Mouse (Mus musculus) limb, embryonic 11.5 days (tissue): ENCODE results near the gene Dusp12. TPM values are rescaled to one million over a fixed set of nuclear protein-coding genes. Genes with fewer than 3 reads are reported as not detected.

Experiments used
- ATAC-seq: fragments of 200-750 bp; cut with Nextera tagmentation; 2 replicates; pipeline ENCODE4 v1.8.0; 2017; ENCODE audit warnings: low read depth; ENCODE audit not compliant: insufficient number of reproducible peaks, low FRiP score, low TSS enrichment
- DNase-seq: peaks from one replicate; pipeline ENCODE4 v3.0.0-alpha.2; 2015; ENCODE audit warnings: low spot score
- H3K27ac ChIP-seq: fragments of 300-500 bp; sonication (generic); replicated peaks from 2 replicates; pipeline ENCODE4 v1.5.1; 2014; ENCODE audit warnings: low read depth, mild to moderate bottlenecking, low read length
- H3K27me3 ChIP-seq: fragments of 300-500 bp; sonication (generic); 2 replicates; pipeline ENCODE4 v1.6.1; 2014; ENCODE audit warnings: mild to moderate bottlenecking, low read length, mixed read lengths; ENCODE audit not compliant: control insufficient read depth, insufficient read depth
- H3K36me3 ChIP-seq: fragments of 300-500 bp; sonication (generic); 2 replicates; pipeline ENCODE4 v1.6.1; 2014; ENCODE audit warnings: mild to moderate bottlenecking, low read length, moderate library complexity, mixed read lengths; ENCODE audit not compliant: control insufficient read depth, insufficient read depth
- H3K4me1 ChIP-seq: fragments of 300-500 bp; sonication (generic); 2 replicates; pipeline ENCODE4 v1.6.1; 2014; ENCODE audit warnings: low read length, mixed read lengths; ENCODE audit not compliant: control insufficient read depth, insufficient read depth
- H3K4me2 ChIP-seq: fragments of 300-500 bp; sonication (generic); 2 replicates; pipeline ENCODE4 v1.6.1; 2014; ENCODE audit warnings: low read depth, mild to moderate bottlenecking, moderate library complexity; ENCODE audit not compliant: severe bottlenecking
- H3K4me3 ChIP-seq: fragments of 300-500 bp; sonication (generic); 2 replicates; pipeline ENCODE4 v1.5.1; 2014; ENCODE audit warnings: low read depth, low read length
- H3K9ac ChIP-seq: fragments of 300-500 bp; sonication (generic); 2 replicates; pipeline ENCODE4 v1.6.1; 2014; ENCODE audit warnings: mild to moderate bottlenecking, low read length
- H3K9me3 ChIP-seq: fragments of 300-500 bp; sonication (generic); 2 replicates; pipeline ENCODE4 v1.6.1; 2016; ENCODE audit warnings: low read length; ENCODE audit not compliant: control insufficient read depth
- WGBS: fragments of 180-500 bp; shearing (Covaris S2); extraction: QIAGEN DNeasy Blood & Tissue Kit; methylation state at CpG from one replicate; pipeline ENCODE4 v1.1.7; 2014; 5-methylcytosine and 5-hydroxymethylcytosine counted together
- polyA plus RNA-seq: library from polyadenylated mRNA; unstranded; fragments of >200 nt; fragmentation: Nextera tagmentation; extraction: Ambion mirVana; gene quantifications from 2 replicates; pipeline ENCODE4 v1.2.1, GENCODE M21; 2014

Gene Dusp12
- polyA plus RNA-seq, 1 experiment from 2014 or later, result 40.8 TPM

DNA sequence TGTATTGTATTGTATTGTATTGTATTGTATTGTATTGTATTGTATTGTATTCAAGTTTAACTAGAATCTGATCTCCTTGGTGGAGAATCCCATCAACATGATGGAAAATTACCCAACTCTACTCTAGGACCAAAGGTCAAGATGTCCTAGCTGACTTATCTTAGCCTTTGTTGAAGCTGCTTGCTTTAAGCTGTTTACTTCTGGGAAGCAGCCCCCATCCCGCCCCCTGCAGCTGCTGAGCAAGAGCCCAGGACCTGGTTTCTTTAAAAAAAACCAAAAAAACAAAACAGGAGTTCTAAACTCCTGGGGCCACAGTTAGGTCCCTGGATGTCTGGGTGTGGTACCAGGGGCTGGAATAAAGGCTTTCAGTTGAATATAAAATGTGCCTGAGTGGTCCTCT lies 6.9 kb upstream of the Dusp12 start:
- DNase-seq (no peak), ATAC-seq (no peak)
- Histone ChIP-seq H3K9ac (no peak overlapping the region), H3K27ac (no peak overlapping the region), H3K9me3 (no peaks in the 10 kb centered on the region), H3K36me3 (no peaks in the 10 kb centered on the region), H3K27me3 (no peaks in the 10 kb centered on the region), H3K4me2 (no peak overlapping the region), H3K4me1 (no peaks in the 10 kb centered on the region), H3K4me3 (no peak overlapping the region)
- WGBS, result 76% methylated on average over 1 of the region's 1 CpGs

DNA sequence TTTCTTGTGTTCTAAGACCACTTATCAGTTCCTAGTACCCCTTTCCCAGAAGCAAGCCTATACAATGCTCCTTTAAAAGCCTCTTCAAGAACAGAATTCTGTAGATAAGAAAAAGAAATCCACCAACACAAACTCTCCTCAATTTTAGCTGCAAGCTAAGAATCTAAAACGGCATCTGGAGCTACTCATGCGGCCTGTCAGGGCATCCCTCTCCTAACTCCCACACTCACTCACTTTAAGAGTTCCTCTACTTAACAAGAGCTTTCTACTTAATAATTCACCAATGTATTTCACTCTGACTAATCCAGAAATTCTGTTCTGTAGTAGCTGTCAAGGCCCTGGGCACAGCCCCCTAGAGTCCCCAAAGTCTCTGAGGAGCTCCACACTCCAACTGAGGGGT lies 6.3 kb upstream of the Dusp12 start:
- 60% methylated on average over 2 of the region's 2 CpGs for WGBS
- Histone ChIP-seq H3K27ac (no peak overlapping the region), H3K4me2 (no peak overlapping the region), H3K4me3 (no peak overlapping the region), H3K9ac (no peak overlapping the region), H3K27me3 (no peaks in the 10 kb centered on the region), H3K4me1 (no peaks in the 10 kb centered on the region), H3K9me3 (no peaks in the 10 kb centered on the region), H3K36me3 (no peaks in the 10 kb centered on the region)
- DNase-seq (no peak), ATAC-seq (no peak)

- Histone ChIP-seq H3K4me3 (no peak overlapping the region), H3K4me1 (no peaks in the 10 kb centered on the region), H3K4me2 (no peak overlapping the region), H3K9me3 (no peaks in the 10 kb centered on the region), H3K27me3 (no peaks in the 10 kb centered on the region), H3K36me3 (no peaks in the 10 kb centered on the region), H3K27ac (no peak overlapping the region), H3K9ac (no peak overlapping the region)
- DNase-seq (no peak), ATAC-seq (no peak)
- 76% methylated on average over 4 of the region's 4 CpGs for WGBS
These were observed 4.0 kb upstream of the Dusp12 start for GRCm38 (mm10) chr1:170889310-170889709.

DNA sequence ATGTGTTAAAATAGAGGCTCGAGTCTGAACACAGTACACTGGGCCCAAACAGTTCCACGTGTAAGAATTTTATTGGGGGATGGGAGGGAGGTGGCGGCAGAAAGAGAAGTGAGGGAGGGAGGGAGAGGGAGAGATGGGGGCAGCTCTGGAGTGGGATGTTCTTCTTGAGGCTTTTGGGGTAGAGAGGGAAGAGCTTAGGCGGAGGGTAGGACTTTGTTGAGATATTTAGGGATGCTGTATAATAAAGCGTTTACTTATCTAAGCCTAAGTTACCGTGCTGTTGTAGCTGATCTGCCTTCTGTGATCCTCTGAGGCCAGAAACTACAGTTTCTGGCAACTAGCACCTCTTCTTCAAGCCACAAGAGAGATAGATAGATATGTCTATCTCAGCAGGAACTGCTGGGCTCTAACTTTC lies 711 bp upstream of the Dusp12 start:
- Histone ChIP-seq H3K27me3 (no peaks in the 10 kb centered on the region), H3K9ac (no peak overlapping the region), H3K27ac (no peak overlapping the region), H3K4me1 (no peaks in the 10 kb centered on the region), H3K4me2 (no peak overlapping the region), H3K36me3 (no peaks in the 10 kb centered on the region), H3K9me3 (no peaks in the 10 kb centered on the region), H3K4me3 (no peak overlapping the region)
- DNase-seq (no peak), ATAC-seq (no peak)
- 26% methylated on average over 6 of the region's 6 CpGs for WGBS

- WGBS, result 29% methylated on average over 8 of the region's 8 CpGs
- H3K9me3 ChIP-seq, result no peaks in the 10 kb centered on the region
- no peaks in the 10 kb centered on the region for H3K27me3 ChIP-seq
- no peak for ATAC-seq
- H3K4me3 ChIP-seq, result peak overlapping the region; percentile 95
- DNase-seq, result no peak
- peaks cover 2% of the 10 kb centered on the region; the same call in 1 of the 2 replicates for H3K36me3 ChIP-seq
- no peaks in the 10 kb centered on the region for H3K4me1 ChIP-seq
- H3K9ac ChIP-seq, result peak overlapping the region; percentile 87; the same call in 1 of the 2 replicates
- peak overlapping the region; percentile 59 for H3K4me2 ChIP-seq
- no peak overlapping the region for H3K27ac ChIP-seq
These were observed 950 bp downstream of the Dusp12 start for GRCm38 (mm10) chr1:170884390-170884789.

GRCm38 (mm10) chr1:170882915-170883485 lies 2.3 kb downstream of the Dusp12 start:
- no peak overlapping the region for H3K27ac ChIP-seq
- whole genome bisulfite sequencing, result 80% methylated on average over 5 of the region's 5 CpGs
- H3K27me3 ChIP-seq, result no peaks in the 10 kb centered on the region
- H3K36me3 ChIP-seq, result peaks cover 2% of the 10 kb centered on the region; the same call in 1 of the 2 replicates
- no peak overlapping the region for H3K4me2 ChIP-seq
- no peaks in the 10 kb centered on the region for H3K4me1 ChIP-seq
- no peak for DNase-seq
- no peak overlapping the region for H3K4me3 ChIP-seq
- H3K9me3 ChIP-seq, result no peaks in the 10 kb centered on the region
- no peak overlapping the region for H3K9ac ChIP-seq
- ATAC-seq, result no peak

DNA sequence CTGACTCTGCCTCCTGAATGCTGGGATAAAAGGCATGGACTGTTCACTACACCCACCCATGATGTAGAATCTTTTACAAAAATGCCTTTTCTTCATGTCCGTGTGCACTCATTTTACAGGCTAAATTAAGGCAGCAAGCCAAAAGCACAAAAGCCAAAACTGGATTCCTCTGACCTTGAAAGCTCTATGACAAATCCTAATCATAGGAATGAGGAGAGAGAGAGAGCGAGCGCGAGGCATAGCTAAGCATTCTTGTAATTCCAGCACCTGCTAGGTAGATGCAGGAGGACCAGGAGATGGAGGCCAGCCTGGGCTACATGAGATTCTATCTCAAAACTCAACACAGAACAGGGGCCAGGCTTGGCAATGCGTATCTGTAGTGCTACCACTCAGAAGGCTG lies 8.4 kb downstream of the Dusp12 start:
- no peaks in the 10 kb centered on the region for H3K27me3 ChIP-seq
- no peak overlapping the region for H3K4me2 ChIP-seq
- H3K4me3 ChIP-seq, result no peak overlapping the region
- H3K27ac ChIP-seq, result no peak overlapping the region
- peaks cover 4% of the 10 kb centered on the region for H3K36me3 ChIP-seq
- no peaks in the 10 kb centered on the region for H3K9me3 ChIP-seq
- no peak for DNase-seq
- no peak for ATAC-seq
- WGBS, result 96% methylated on average over 5 of the region's 5 CpGs
- no peak overlapping the region for H3K9ac ChIP-seq
- H3K4me1 ChIP-seq, result no peaks in the 10 kb centered on the region

DNA sequence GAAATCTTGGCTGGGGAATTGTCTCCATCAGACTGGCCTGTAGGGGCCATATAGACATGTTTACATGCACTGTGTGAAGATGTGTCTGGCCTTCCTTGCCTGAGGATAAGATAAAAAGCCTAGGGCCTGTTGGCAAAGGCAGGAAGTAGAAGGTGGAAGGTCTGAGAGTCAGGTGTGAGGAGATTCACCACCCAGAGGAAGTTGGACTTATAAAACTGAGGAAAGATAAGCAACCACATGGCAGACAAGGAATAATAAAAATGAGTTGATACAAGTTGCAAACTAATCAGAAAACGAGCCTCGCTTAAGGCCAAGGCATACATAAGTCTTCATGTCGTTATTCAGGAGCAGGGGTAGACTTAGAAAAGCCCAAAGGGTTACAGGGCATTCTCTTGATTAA lies 9.7 kb downstream of the Dusp12 start:
- H3K36me3 ChIP-seq, result peaks cover 6% of the 10 kb centered on the region
- no peak overlapping the region for H3K9ac ChIP-seq
- no peak overlapping the region for H3K27ac ChIP-seq
- DNase-seq (no peak), ATAC-seq (no peak)
- no peaks in the 10 kb centered on the region for H3K4me1 ChIP-seq
- no peak overlapping the region for H3K4me3 ChIP-seq
- H3K9me3 ChIP-seq, result no peaks in the 10 kb centered on the region
- no peak overlapping the region for H3K4me2 ChIP-seq
- WGBS, result 69% methylated on average over 3 of the region's 3 CpGs
- no peaks in the 10 kb centered on the region for H3K27me3 ChIP-seq

DNA sequence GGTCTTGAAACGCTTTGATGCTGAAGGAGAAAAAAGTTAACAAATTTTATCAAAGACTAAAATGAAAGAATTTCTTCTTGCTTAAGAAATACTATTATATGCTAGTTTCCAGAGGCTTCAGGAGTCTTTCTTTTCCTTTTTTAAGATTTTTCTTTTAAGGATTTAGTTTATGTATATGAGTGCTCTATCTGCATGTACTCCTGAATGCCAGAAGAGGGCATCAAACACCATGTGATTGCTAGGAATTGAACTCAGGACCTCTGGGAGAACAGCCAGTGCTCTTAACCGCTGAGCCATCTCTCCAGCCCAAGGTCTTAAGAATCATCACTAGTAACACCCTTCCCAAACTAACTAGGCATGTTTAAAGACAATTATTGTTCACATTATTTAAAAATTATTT lies 13.4 kb downstream of the Dusp12 start:
- no peaks in the 10 kb centered on the region for H3K9me3 ChIP-seq
- ATAC-seq, result no peak
- no peaks in the 10 kb centered on the region for H3K27me3 ChIP-seq
- no peak overlapping the region for H3K9ac ChIP-seq
- H3K36me3 ChIP-seq, result peaks cover 4% of the 10 kb centered on the region; the same call in 1 of the 2 replicates
- no peak overlapping the region for H3K27ac ChIP-seq
- H3K4me1 ChIP-seq, result peaks cover under 1% of the 10 kb centered on the region; the same call in 1 of the 2 replicates
- DNase-seq, result no peak
- H3K4me2 ChIP-seq, result no peak overlapping the region
- no peak overlapping the region for H3K4me3 ChIP-seq
- 92% methylated on average over 2 of the region's 2 CpGs for WGBS
